Comparison of ENCODE assay signal across 11 mouse cellular contexts in genomic region chr9:69467310-69467939, GRCm38 (mm10). TPM values are rescaled to one million over a fixed set of nuclear protein-coding genes. Genes with fewer than 3 reads are reported as not detected.
A peak's percentile ranks its signal among the peaks of the same experiment; 100 is the strongest.
DNase-seq lines count a peak whose midpoint lies in the region; ATAC-seq and TF ChIP-seq lines count a peak whose summit lies in the region.
"Had no signal": no experiment of that assay in that cellular context is flagged by ENCODE, and none has a peak within 500 bp of the region (broad histone marks: within the 10 kb centered on the region; RNA-seq: fewer than 3 reads in every experiment).

No protein-coding gene starts in this region.

- no peaks in the 10 kb centered on the region for H3K9me3 ChIP-seq in lung, embryonic 16.5 days (ENCODE audit: control insufficient read depth, low read length)
- H3K9me3 ChIP-seq in hindbrain, embryonic 16.5 days (ENCODE audit: control insufficient read depth, low read length) = no peaks in the 10 kb centered on the region
- no peaks in the 10 kb centered on the region for H3K9me3 ChIP-seq in stomach, embryonic 14.5 days (ENCODE audit: control insufficient read depth, low read depth, low read length)

- no peak overlapping the region for H3K4me3 ChIP-seq in gastrocnemius, adult 2 months
- no peak overlapping the region for H3K4me3 ChIP-seq in lung, embryonic 16.5 days (ENCODE audit: low read length)
- H3K4me3 ChIP-seq in hindbrain, embryonic 16.5 days (ENCODE audit: low read length) = no peak overlapping the region
- H3K4me3 ChIP-seq in stomach, embryonic 14.5 days (ENCODE audit: low read depth, low read length) = no peak overlapping the region

- H3K9ac ChIP-seq in lung, embryonic 16.5 days (ENCODE audit: low read length) = no peak overlapping the region
- no peak overlapping the region for H3K9ac ChIP-seq in hindbrain, embryonic 16.5 days (ENCODE audit: low read depth, low read length)
- H3K9ac ChIP-seq in stomach, embryonic 14.5 days (replicated peaks; ENCODE audit: low read depth, low read length) = no peak overlapping the region

- peak overlapping the region; percentile 16; the same call in 1 of the 2 replicates for H3K27ac ChIP-seq in gastrocnemius, adult 2 months
- peak overlapping the region; percentile 37; the same call in 1 of the 2 replicates for H3K27ac ChIP-seq in lung, embryonic 16.5 days (ENCODE audit: low read length)
- no peak overlapping the region for H3K27ac ChIP-seq in hindbrain, embryonic 16.5 days (ENCODE audit: low read depth, low read length)
- H3K27ac ChIP-seq in stomach, embryonic 14.5 days (ENCODE audit: low read length) = peak overlapping the region; percentile 67

- intact Hi-C loops in gastrocnemius, adult 2 months (cut with DNase I) = no loop called here
- intact Hi-C loops in gastrocnemius, postnatal 36 days (cut with DNase I) = no loop called here
- intact Hi-C loops in left cerebral cortex, postnatal 14 days (cut with DNase I) = loop anchor here (5.0 kb wide), 1 partner anchor 35 kb away; no protein-coding TSS in a partner anchor

- no peak overlapping the region for H3K4me2 ChIP-seq in lung, embryonic 16.5 days (ENCODE audit: low read depth, low read length)
- no peak overlapping the region for H3K4me2 ChIP-seq in hindbrain, embryonic 16.5 days (ENCODE audit: low read length)
- H3K4me2 ChIP-seq in stomach, embryonic 14.5 days (replicated peaks; ENCODE audit: low read depth, low read length) = no peak overlapping the region

- WGBS in lung, embryonic 16.5 days = 41% methylated on average over 10 of the region's 10 CpGs
- WGBS in hindbrain, embryonic 16.5 days = 65% methylated on average over 10 of the region's 10 CpGs
- WGBS in stomach, embryonic 14.5 days = 46% methylated on average over 10 of the region's 10 CpGs

- DNase-seq in gastrocnemius, adult 2 months = no peak
- no peak for DNase-seq in gastrocnemius, postnatal 36 days
- no peak for DNase-seq in lung, postnatal 14 days
- DNase-seq in right cerebral cortex, adult 18-20 months = no peak
- DNase-seq in left cerebral cortex, postnatal 14 days (ENCODE audit: low spot score in 2 of 2) = no peak
- DNase-seq: cerebellum, postnatal 14 days; thymus, adult 2 months had no signal

- H3K36me3 ChIP-seq in lung, embryonic 16.5 days (ENCODE audit: control insufficient read depth, insufficient read depth, low read length) = peaks cover 22% of the 10 kb centered on the region
- H3K36me3 ChIP-seq in hindbrain, embryonic 16.5 days (ENCODE audit: control insufficient read depth, insufficient read depth, low read length) = no peaks in the 10 kb centered on the region
- H3K36me3 ChIP-seq in stomach, embryonic 14.5 days (ENCODE audit: control insufficient read depth, insufficient read depth, low read length) = peaks cover 16% of the 10 kb centered on the region

- peak; percentile 39; the same call in 1 of the 2 replicates for ATAC-seq in lung, embryonic 16.5 days (ENCODE audit: low read depth)
- ATAC-seq in hindbrain, embryonic 16.5 days = 0 out of 2 replicates have a peak, but pooled peaks have one; percentile 21
- no peak for ATAC-seq in stomach, embryonic 14.5 days (ENCODE audit: insufficient number of reproducible peaks, insufficient read depth, low FRiP score, low read depth)
- ATAC-seq: CD4-positive, CD25-positive, alpha-beta regulatory T cell, adult 4 months had no signal

- peaks cover 60% of the 10 kb centered on the region for H3K4me1 ChIP-seq in lung, embryonic 16.5 days (replicated peaks; ENCODE audit: control insufficient read depth, insufficient read depth, low read length)
- H3K4me1 ChIP-seq in hindbrain, embryonic 16.5 days (ENCODE audit: control insufficient read depth, insufficient read depth, low read depth, low read length) = peaks cover 14% of the 10 kb centered on the region
- peaks cover 69% of the 10 kb centered on the region for H3K4me1 ChIP-seq in stomach, embryonic 14.5 days (ENCODE audit: control insufficient read depth, insufficient read depth, low read length)

- no peak for TF ChIP-seq CTCF in gastrocnemius, adult 2 months (IDR thresholded peaks at IDR 0.05)

- no peaks in the 10 kb centered on the region for H3K27me3 ChIP-seq in lung, embryonic 16.5 days (ENCODE audit: control insufficient read depth, insufficient read depth, low read depth, low read length)
- no peaks in the 10 kb centered on the region for H3K27me3 ChIP-seq in hindbrain, embryonic 16.5 days (replicated peaks; ENCODE audit: control insufficient read depth, insufficient read depth, low read length)
- no peaks in the 10 kb centered on the region for H3K27me3 ChIP-seq in stomach, embryonic 14.5 days (ENCODE audit: control insufficient read depth, insufficient read depth, low read length)

RNA-seq across cellular contexts. Expression of gene Anxa2, which starts 14.0 kb away (rescaled TPM):
- 10 to 100 TPM; 28.0 to 52.6 TPM for total RNA-seq in gastrocnemius, adult 2 months (2021)
- 10 to 100 TPM; 34.1 to 50.4 TPM for total RNA-seq in gastrocnemius, postnatal 36 days (2021)
- polyA plus RNA-seq in lung, embryonic 16.5 days (2015; fragmentation: Nextera tagmentation; extraction: Ambion mirVana) = 973 and 1,115 TPM in 2 replicates
- 153 and 199 TPM in 2 replicates for polyA plus RNA-seq in hindbrain, embryonic 16.5 days (2015; fragmentation: Nextera tagmentation; extraction: Ambion mirVana)
- 902 and 935 TPM in 2 replicates for polyA plus RNA-seq in stomach, embryonic 14.5 days (2014; fragmentation: Nextera tagmentation; extraction: Ambion mirVana)
- 10 to 100 TPM; 14.4 to 18.8 TPM for total RNA-seq in left cerebral cortex, postnatal 14 days (2021)
